Mouse (Mus musculus) limb, embryonic 15.5 days (tissue): ENCODE measurements around the gene Ctu2. TPM values are rescaled to one million over a fixed set of nuclear protein-coding genes. Genes with fewer than 3 reads are reported as not detected.

Experiments used
- ATAC-seq: fragments of 200-750 bp; cut with Nextera tagmentation; 2 replicates; pipeline ENCODE4 v1.8.0; 2017; ENCODE audit warnings: low read depth, moderate TSS enrichment; ENCODE audit not compliant: insufficient number of reproducible peaks, low FRiP score, low TSS enrichment
- H3K27ac ChIP-seq: fragments of 300-500 bp; sonication (generic); 2 replicates; pipeline ENCODE4 v1.5.1; 2015; ENCODE audit warnings: moderate library complexity, mild to moderate bottlenecking, inconsistent platforms
- H3K27me3 ChIP-seq: fragments of 300-500 bp; sonication (generic); 2 replicates; pipeline ENCODE4 v1.6.1; 2015; ENCODE audit warnings: inconsistent platforms
- H3K36me3 ChIP-seq: fragments of 300-500 bp; sonication (generic); 2 replicates; pipeline ENCODE4 v1.6.1; 2015; ENCODE audit warnings: inconsistent platforms
- H3K4me1 ChIP-seq: fragments of 300-500 bp; sonication (generic); 2 replicates; pipeline ENCODE4 v1.6.1; 2015; ENCODE audit warnings: inconsistent platforms
- H3K4me2 ChIP-seq: fragments of 300-500 bp; sonication (generic); 2 replicates; pipeline ENCODE4 v1.6.1; 2015; ENCODE audit warnings: mild to moderate bottlenecking, inconsistent platforms
- H3K4me3 ChIP-seq: fragments of 300-500 bp; sonication (generic); 2 replicates; pipeline ENCODE4 v1.5.1; 2015; ENCODE audit warnings: mild to moderate bottlenecking, inconsistent platforms
- H3K9ac ChIP-seq: fragments of 300-500 bp; sonication (generic); 2 replicates; pipeline ENCODE4 v1.6.1; 2015; ENCODE audit warnings: inconsistent platforms
- H3K9me3 ChIP-seq: fragments of 300-500 bp; sonication (generic); 2 replicates; pipeline ENCODE4 v1.6.1; 2016; ENCODE audit warnings: inconsistent platforms
- WGBS: fragments of 180-500 bp; shearing (Covaris S2); methylation state at CpG from one replicate; pipeline ENCODE4 v1.1.7; 2015; 5-methylcytosine and 5-hydroxymethylcytosine counted together
- microRNA-seq: library from miRNA; unstranded; fragments of <30 nt; microRNA quantifications from one replicate; pipeline ENCODE4, GENCODE M21; 2016
- polyA plus RNA-seq: library from polyadenylated mRNA; unstranded; fragments of >200 nt; fragmentation: Nextera tagmentation; extraction: Ambion mirVana; gene quantifications from 2 replicates; pipeline ENCODE4 v1.2.1, GENCODE M21; 2015

Ctu2 gene
- polyA plus RNA-seq, 1 experiment from 2014 or later = 40.8 TPM

- H3K9me3 ChIP-seq = no peaks in the 10 kb centered on the region
- no peak overlapping the region for H3K9ac ChIP-seq
- ATAC-seq = no peak
- H3K4me1 ChIP-seq = peaks cover 40% of the 10 kb centered on the region
- H3K27me3 ChIP-seq = no peaks in the 10 kb centered on the region
- 89% methylated on average over 4 of the region's 4 CpGs for WGBS
- no peak overlapping the region for H3K4me3 ChIP-seq
- no peak overlapping the region for H3K4me2 ChIP-seq
- H3K36me3 ChIP-seq = peaks cover 3% of the 10 kb centered on the region; the same call in 1 of the 2 replicates
- H3K27ac ChIP-seq = no peak overlapping the region
These were observed 53.2 kb downstream of the Ctu2 start for GRCm38 (mm10) chr8:122529159-122529558.

DNA sequence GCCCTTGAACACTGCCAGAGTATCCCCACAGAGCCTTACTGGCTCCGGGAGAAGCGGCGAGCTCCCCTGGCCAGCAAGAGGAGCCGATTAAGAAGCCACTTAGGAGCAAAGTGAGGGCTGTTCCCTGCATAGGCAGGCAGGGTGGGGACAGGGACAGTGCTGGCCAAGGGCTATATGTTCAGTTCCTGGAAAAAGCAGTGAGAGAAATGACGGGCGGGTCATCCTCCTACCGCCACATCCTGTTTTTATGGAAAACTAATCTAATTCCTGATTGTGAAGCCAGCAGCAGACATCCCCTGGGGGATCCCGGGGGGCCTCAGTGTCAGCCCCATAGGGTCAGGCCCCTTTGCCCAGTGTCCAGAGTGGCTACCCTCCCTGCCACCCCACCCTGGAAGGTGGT lies 55.4 kb downstream of the Ctu2 start:
- Histone ChIP-seq H3K27me3 (no peaks in the 10 kb centered on the region), H3K9ac (no peak overlapping the region), H3K4me3 (no peak overlapping the region), H3K36me3 (peaks cover 7% of the 10 kb centered on the region; the same call in 1 of the 2 replicates), H3K27ac (peak overlapping the region; percentile 43; the same call in 1 of the 2 replicates), H3K4me1 (peaks cover 22% of the 10 kb centered on the region), H3K4me2 (no peak overlapping the region), H3K9me3 (no peaks in the 10 kb centered on the region)
- ATAC-seq = no peak
- 73% methylated on average over 8 of the region's 8 CpGs for WGBS

Small RNA genes lying within 50 kb of the gene (microRNA-seq; reads per million reads assigned to microRNA genes)
- gene Gm24366 = not detected

Other genes starting within 250 kb of the Ctu2 start
- 1.1 and 1.2 TPM in 2 replicates for gene Zfpm1, start 194.0 kb upstream of the Ctu2 start, polyA plus RNA-seq
- gene Trhr2, start 115.4 kb upstream of the Ctu2 start, polyA plus RNA-seq = 0.12 and 0.14 TPM in 2 replicates
- gene Zc3h18, start 99.5 kb upstream of the Ctu2 start, polyA plus RNA-seq = 46.8 and 47.5 TPM in 2 replicates
- gene Il17c, start 54.1 kb upstream of the Ctu2 start, polyA plus RNA-seq = 0.22 TPM in 1 of 2 replicates, not detected in the other
- 183 and 190 TPM in 2 replicates for gene Cyba, start 43.2 kb upstream of the Ctu2 start, polyA plus RNA-seq
- gene Mvd, start 32.7 kb upstream of the Ctu2 start, polyA plus RNA-seq = 36.8 and 37.3 TPM in 2 replicates
- gene Snai3, start 15.4 kb upstream of the Ctu2 start, polyA plus RNA-seq = 0.84 and 3.3 TPM in 2 replicates
- gene Rnf166, start 79 bp upstream of the Ctu2 start, polyA plus RNA-seq = 49.4 and 51.0 TPM in 2 replicates
- gene Piezo1, start 75.2 kb downstream of the Ctu2 start, polyA plus RNA-seq = 17.5 and 23.3 TPM in 2 replicates
- 31.8 and 36.1 TPM in 2 replicates for gene Cdt1, start 91.9 kb downstream of the Ctu2 start, polyA plus RNA-seq
- 268 and 295 TPM in 2 replicates for gene Aprt, start 100.8 kb downstream of the Ctu2 start, polyA plus RNA-seq
- gene Galns, start 135.3 kb downstream of the Ctu2 start, polyA plus RNA-seq = 12.0 and 16.6 TPM in 2 replicates
- gene Trappc2l, start 135.5 kb downstream of the Ctu2 start, polyA plus RNA-seq = 48.9 and 60.1 TPM in 2 replicates
- not detected in 2 replicates for gene Pabpn1l, start 146.6 kb downstream of the Ctu2 start, polyA plus RNA-seq
- 4.6 and 5.1 TPM in 2 replicates for gene Cbfa2t3, start 223.0 kb downstream of the Ctu2 start, polyA plus RNA-seq